Mouse (Mus musculus): ENCODE data around the gene Ly6g6e. TPM values are rescaled to one million over a fixed set of nuclear protein-coding genes. Genes with fewer than 3 reads are reported as not detected.
A peak's percentile ranks its signal among the peaks of the same experiment; 100 is the strongest.

Ly6g6e gene
- polyA plus RNA-seq, 1 experiment from 2014 or later = 1.00 TPM

GRCm38 (mm10) chr17:35085208-35085865 lies 8.6 kb downstream of the Ly6g6e start, which contains the start of gene Ly6g6f:
Ly6g6f (minus strand) TSS chr17:35085610.
- H3K4me1 ChIP-seq = peaks cover 11% of the 10 kb centered on the region
- DNase-seq (ENCODE audit: low spot score) = no peak
- WGBS = 80% methylated on average over 7 of the region's 7 CpGs

GRCm38 (mm10) chr17:35088151-35088550 lies 11.4 kb downstream of the Ly6g6e start:
- H3K27me3 ChIP-seq (replicated peaks; ENCODE audit: low read depth, poor library complexity, severe bottlenecking) = no peaks in the 10 kb centered on the region
- no peak overlapping the region for H3K4me3 ChIP-seq
- WGBS = 53% methylated on average over 2 of the region's 2 CpGs
- H3K36me3 ChIP-seq (replicated peaks) = peaks cover 20% of the 10 kb centered on the region
- H3K27ac ChIP-seq (replicated peaks) = no peak overlapping the region
- no peaks in the 10 kb centered on the region for H3K9me3 ChIP-seq
- DNase-seq (ENCODE audit: low spot score) = no peak
- peaks cover 17% of the 10 kb centered on the region for H3K4me1 ChIP-seq

More at GRCm38 (mm10) chr17:35085208-35085865, 8.6 kb downstream of the Ly6g6e start, which contains the start of gene Ly6g6f:
- no peaks in the 10 kb centered on the region for H3K9me3 ChIP-seq
- H3K4me3 ChIP-seq = no peak within 1 kb of the TSS
- H3K27ac ChIP-seq (replicated peaks) = no peak within 1 kb of the TSS
- peaks cover 4% of the 10 kb centered on the region; the same call in 1 of the 2 replicates for H3K27me3 ChIP-seq (replicated peaks; ENCODE audit: low read depth, poor library complexity, severe bottlenecking)
- no peaks in the 10 kb centered on the region for H3K36me3 ChIP-seq (replicated peaks)

GRCm38 (mm10) chr17:35088825-35089644 lies 12.3 kb downstream of the Ly6g6e start, which contains the start of gene Abhd16a:
Abhd16a (plus strand) TSS chr17:35089263.
- Histone ChIP-seq H3K9me3 (no peaks in the 10 kb centered on the region), H3K36me3 (replicated peaks) (peaks cover 28% of the 10 kb centered on the region), H3K4me3 (peak within 1 kb of the TSS; percentile 83), H3K27ac (replicated peaks) (peak within 1 kb of the TSS; percentile 99), H3K27me3 (replicated peaks; ENCODE audit: low read depth, poor library complexity, severe bottlenecking) (no peaks in the 10 kb centered on the region), H3K4me1 (peaks cover 17% of the 10 kb centered on the region)
- WGBS = 3% methylated on average over 67 of the region's 67 CpGs
- peak; percentile 95 for DNase-seq (ENCODE audit: low spot score)

DNA sequence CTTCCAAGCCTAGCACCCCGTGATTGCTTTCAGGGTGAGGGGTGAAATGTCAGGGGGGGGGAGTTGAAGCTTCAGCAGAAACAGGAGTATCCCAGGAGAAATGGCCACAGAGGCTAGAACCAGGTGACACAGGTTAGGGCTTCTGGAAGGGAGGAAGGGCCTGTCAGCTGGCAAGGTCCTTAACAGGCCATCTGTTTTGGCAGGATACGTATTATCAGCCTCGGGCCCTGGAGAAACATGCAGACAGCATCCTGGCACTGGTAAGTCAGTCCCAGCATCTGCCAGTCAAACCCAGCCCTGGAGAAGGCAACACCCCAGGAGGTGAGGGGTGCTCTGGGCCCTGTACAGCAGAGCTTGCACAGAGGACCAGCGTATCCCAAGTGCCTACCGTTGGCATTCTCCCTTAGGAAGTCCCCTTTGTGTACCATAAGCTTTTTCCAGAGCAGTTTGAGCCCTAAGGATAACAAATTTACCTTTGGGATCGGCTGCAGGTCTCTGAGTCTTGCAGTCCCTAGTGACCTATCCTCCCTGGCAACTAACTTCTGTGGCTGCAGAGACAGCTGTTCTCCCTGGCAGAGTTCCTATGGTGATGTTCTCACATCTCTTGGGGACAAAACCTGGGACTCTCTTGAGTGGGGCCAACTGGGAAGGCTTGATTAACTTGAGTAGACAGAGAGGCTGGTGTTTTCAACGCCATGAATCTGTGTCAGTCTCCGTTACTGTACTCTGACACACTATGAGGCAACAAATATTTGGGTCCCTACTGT lies 13.6 kb downstream of the Ly6g6e start:
- WGBS = 76% methylated on average over 8 of the region's 8 CpGs

GRCm38 (mm10) chr17:35092403-35093198 lies 15.9 kb downstream of the Ly6g6e start:
- Histone ChIP-seq H3K27ac (replicated peaks) (no peak overlapping the region), H3K27me3 (replicated peaks; ENCODE audit: low read depth, poor library complexity, severe bottlenecking) (no peaks in the 10 kb centered on the region), H3K4me3 (no peak overlapping the region; the same call in 1 of the 2 replicates), H3K36me3 (replicated peaks) (peaks cover 63% of the 10 kb centered on the region), H3K4me1 (peaks cover 17% of the 10 kb centered on the region), H3K9me3 (no peaks in the 10 kb centered on the region)
- DNase-seq (ENCODE audit: low spot score) = no peak
- 86% methylated on average over 14 of the region's 14 CpGs for WGBS

More for the DNA sequence above, 13.6 kb downstream of the Ly6g6e start:
- Histone ChIP-seq H3K4me1 (peaks cover 17% of the 10 kb centered on the region), H3K36me3 (replicated peaks) (peaks cover 41% of the 10 kb centered on the region), H3K27ac (replicated peaks) (0 out of 2 replicates have a peak overlapping the region, but pooled peaks have one; percentile 24), H3K9me3 (no peaks in the 10 kb centered on the region), H3K4me3 (peak overlapping the region; percentile 83), H3K27me3 (replicated peaks; ENCODE audit: low read depth, poor library complexity, severe bottlenecking) (no peaks in the 10 kb centered on the region)
- DNase-seq (ENCODE audit: low spot score) = no peak

DNA sequence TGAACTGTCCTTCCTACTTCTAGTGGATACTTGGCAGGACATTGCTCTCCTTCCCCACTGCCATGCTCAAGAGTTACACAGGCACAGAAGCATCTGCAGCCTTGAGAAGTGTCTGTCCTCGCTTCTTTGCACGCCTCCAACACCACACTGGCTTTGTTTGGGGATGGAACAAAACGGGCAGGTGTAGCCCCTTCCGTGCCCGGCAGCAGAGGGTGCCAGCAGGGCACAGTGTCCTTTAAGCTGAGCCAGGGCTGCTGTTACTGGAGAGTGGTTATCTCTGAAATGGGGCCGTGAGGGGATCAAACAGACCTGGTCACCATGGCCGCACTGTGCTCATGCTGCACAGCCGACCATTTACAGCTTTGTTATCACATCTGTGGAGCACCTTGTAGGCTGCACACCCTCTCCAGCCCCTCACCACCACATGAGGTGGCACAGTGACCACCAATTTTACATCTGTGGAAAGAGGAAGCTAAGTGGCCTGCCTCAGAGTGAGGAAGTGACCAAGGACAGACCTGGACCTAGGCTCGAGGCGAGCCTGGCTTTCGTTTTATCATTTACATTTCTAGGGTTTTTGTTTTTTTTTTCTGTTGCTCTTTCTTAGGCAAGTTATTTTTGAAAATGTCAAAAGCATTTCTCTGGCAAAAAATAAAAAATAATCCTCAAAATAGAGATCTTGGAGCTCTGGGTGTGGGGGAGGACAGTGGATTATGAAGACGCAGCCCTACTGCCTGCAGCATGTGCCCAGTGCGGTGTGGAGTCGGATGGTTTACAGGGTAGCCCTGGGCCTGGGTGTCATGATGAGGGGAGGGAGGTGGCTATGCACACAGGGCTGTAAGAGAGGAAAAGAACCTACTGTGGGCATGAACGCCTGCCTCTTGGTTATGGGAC lies 18.0 kb downstream of the Ly6g6e start:
- Histone ChIP-seq H3K4me1 (peaks cover 12% of the 10 kb centered on the region), H3K27ac (replicated peaks) (no peak overlapping the region), H3K4me3 (peak overlapping the region; percentile 16; the same call in 1 of the 2 replicates), H3K27me3 (replicated peaks; ENCODE audit: low read depth, poor library complexity, severe bottlenecking) (no peaks in the 10 kb centered on the region), H3K36me3 (replicated peaks) (peaks cover 83% of the 10 kb centered on the region), H3K9me3 (no peaks in the 10 kb centered on the region)
- WGBS = 92% methylated on average over 15 of the region's 15 CpGs
- DNase-seq (ENCODE audit: low spot score) = no peak

DNA sequence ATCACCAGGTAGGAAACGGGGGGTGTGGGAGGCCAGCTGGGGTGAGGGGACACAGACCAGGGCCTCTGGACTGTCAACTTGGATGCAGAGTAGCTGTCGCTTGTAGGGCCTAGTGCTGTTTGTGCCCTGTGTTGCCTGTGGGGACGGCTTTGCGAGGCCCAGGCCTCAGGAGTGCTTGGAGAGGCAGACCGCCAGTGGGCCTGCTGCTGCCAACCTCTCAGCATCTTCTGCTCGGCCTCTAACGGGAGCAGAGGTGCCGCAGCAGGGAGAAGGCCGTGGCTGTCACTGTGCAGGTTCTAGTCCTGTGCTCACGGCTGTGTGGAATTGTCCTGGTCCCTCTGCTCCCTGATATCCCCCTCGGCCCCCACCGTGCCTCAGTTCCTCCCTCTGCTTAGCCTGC lies 19.9 kb downstream of the Ly6g6e start:
- Histone ChIP-seq H3K27ac (replicated peaks) (no peak overlapping the region; the same call in 1 of the 2 replicates), H3K9me3 (no peaks in the 10 kb centered on the region), H3K4me1 (no peaks in the 10 kb centered on the region; the same call in 1 of the 2 replicates), H3K4me3 (no peak overlapping the region), H3K36me3 (replicated peaks) (peaks cover 97% of the 10 kb centered on the region), H3K27me3 (replicated peaks; ENCODE audit: low read depth, poor library complexity, severe bottlenecking) (no peaks in the 10 kb centered on the region)
- 84% methylated on average over 12 of the region's 12 CpGs for WGBS
- no peak for DNase-seq (ENCODE audit: low spot score)

GRCm38 (mm10) chr17:35097164-35097655 lies 20.5 kb downstream of the Ly6g6e start:
- Histone ChIP-seq H3K4me3 (no peak overlapping the region), H3K27me3 (replicated peaks; ENCODE audit: low read depth, poor library complexity, severe bottlenecking) (no peaks in the 10 kb centered on the region), H3K4me1 (no peaks in the 10 kb centered on the region; the same call in 1 of the 2 replicates), H3K27ac (replicated peaks) (no peak overlapping the region), H3K9me3 (no peaks in the 10 kb centered on the region), H3K36me3 (replicated peaks) (peaks cover 97% of the 10 kb centered on the region)
- no peak for DNase-seq (ENCODE audit: low spot score)
- 81% methylated on average over 12 of the region's 12 CpGs for WGBS

- H3K27ac ChIP-seq (replicated peaks) = no peak overlapping the region
- H3K4me3 ChIP-seq = no peak overlapping the region
- peaks cover 89% of the 10 kb centered on the region for H3K36me3 ChIP-seq (replicated peaks)
- WGBS = 84% methylated on average over 10 of the region's 10 CpGs
- peaks cover 5% of the 10 kb centered on the region; the same call in 1 of the 2 replicates for H3K4me1 ChIP-seq
- no peaks in the 10 kb centered on the region for H3K9me3 ChIP-seq
- no peaks in the 10 kb centered on the region for H3K27me3 ChIP-seq (replicated peaks; ENCODE audit: low read depth, poor library complexity, severe bottlenecking)
- DNase-seq (ENCODE audit: low spot score) = no peak
Observed at GRCm38 (mm10) chr17:35100196-35100765, 23.6 kb downstream of the Ly6g6e start.

DNA sequence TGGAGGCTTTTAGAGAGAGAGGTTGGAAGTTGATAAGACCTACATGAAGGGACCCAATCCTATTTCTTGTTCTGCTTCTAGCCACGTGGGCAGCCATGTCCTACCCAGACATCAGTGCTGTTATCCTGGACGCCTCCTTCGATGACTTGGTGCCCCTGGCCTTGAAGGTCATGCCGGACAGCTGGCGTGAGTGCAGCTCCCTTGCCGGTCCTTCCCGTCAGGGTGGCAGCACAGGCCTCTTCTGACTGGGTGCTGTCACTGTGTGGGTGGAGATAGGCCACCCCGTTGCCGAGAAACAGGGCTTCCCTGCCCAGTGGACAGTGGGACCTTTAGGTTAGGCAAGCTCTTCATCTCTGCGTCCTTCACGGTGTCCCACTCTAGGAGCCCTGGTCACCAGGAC lies 24.5 kb downstream of the Ly6g6e start:
- Histone ChIP-seq H3K36me3 (replicated peaks) (peaks cover 80% of the 10 kb centered on the region), H3K4me1 (peaks cover 11% of the 10 kb centered on the region), H3K9me3 (no peaks in the 10 kb centered on the region), H3K27ac (replicated peaks) (no peak overlapping the region), H3K27me3 (replicated peaks; ENCODE audit: low read depth, poor library complexity, severe bottlenecking) (no peaks in the 10 kb centered on the region), H3K4me3 (peak overlapping the region; percentile 5; the same call in 1 of the 2 replicates)
- no peak for DNase-seq (ENCODE audit: low spot score)
- 88% methylated on average over 11 of the region's 11 CpGs for WGBS
